Mouse (Mus musculus) T-helper 17 cell (primary cell): ENCODE measurements around the gene Atxn7.

Source experiments
- in situ Hi-C, 2 experiments: fragments of 300-600 bp; cut with MboI, MseI; formaldehyde crosslinking; loops; 1 replicate in 1 of 2; 2 replicates in 1 of 2; pipeline ENCODE4 v1.15.1; 2025; ENCODE audit warnings: high pct_unique_total_duplicates in 2 of 2

The Atxn7 gene

DNA sequence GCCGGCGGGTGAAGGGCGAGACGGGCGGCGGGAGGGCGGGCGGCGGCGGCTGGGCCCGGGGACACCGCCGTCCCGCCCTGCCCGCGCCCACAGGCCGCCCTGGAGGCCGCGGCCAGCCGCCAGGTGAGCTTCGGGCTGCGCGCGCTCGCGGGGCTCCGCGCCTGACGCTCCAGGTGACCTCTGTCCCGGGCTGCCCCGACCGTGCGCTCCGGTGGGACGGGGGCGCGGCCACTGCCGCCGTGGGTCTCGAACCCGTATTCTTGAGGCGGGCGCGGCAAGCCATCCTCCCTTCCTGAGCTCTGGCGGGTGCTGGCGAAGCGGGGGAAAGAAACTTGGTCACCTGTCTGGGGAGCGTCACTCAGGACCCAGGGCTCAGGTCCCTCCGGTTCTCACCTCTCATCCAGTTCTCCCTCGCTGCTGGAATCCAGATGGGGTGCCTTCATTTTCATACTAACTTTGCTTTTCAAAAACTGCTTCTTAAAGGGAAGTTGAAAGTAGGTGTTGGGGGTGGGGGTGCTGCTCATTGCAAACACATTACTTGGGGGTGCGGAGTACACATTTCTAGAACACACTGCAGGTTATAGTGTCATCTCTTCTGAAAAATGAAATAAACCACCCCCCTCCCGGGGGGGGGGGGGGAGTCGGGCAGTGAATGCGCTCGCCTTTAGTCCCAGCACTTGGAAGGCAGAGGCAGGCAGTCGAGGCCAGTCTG lies at the start of gene Atxn7, which contains the start of gene Thoc7:
Atxn7 (plus strand) TSS at position 40 of the 712 bp plus-strand sequence.
Thoc7 (minus strand) TSS at position 452 of the 712 bp plus-strand sequence.
- in situ Hi-C loops = loop anchor here (10.0 to 25.0 kb wide), 2 partner anchors 376 to 383 kb away; partner anchors contain the start of gene Il3ra (in 2 of the 2)

DNA sequence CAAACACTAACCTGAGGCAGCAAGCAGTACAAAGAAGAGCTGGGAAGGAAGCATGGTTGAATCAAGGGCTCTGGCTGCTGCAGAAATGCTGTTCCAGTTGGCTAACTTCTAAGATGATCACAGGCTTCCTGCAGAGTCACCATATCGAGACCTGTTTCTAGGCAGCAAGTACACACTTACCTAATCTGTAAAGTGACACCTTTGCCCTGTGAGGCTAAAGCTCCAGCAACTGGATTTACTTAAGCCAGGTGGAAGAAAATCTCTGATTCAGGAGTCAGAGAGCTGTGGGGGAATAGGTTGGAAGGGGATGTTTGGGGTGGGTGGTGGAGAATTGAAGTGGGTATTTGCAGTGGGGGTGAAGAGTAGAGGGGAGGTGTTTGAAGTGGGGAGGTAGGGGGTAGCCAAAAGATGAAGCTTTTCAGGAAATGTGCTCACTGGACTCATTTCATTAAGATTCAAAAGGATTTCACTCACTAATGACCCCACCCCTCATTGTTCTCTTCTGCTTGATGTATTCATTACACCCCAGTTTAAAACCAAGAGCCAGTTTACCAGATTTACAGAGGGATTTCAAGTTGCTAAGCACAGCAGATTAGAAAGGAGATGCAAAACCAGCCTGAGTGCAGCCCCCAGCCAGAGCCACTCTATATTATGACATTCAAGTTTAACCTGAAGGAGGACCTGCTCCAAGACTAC lies 46.7 kb upstream of the Atxn7 start, which contains the start of gene Gm281:
Gm281 (minus strand) TSS at position 92 of the 696 bp plus-strand sequence.
- in situ Hi-C loops = loop anchor here (5.0 to 25.0 kb wide), 4 partner anchors 557 to 1340 kb away; no protein-coding TSS in a partner anchor

DNA sequence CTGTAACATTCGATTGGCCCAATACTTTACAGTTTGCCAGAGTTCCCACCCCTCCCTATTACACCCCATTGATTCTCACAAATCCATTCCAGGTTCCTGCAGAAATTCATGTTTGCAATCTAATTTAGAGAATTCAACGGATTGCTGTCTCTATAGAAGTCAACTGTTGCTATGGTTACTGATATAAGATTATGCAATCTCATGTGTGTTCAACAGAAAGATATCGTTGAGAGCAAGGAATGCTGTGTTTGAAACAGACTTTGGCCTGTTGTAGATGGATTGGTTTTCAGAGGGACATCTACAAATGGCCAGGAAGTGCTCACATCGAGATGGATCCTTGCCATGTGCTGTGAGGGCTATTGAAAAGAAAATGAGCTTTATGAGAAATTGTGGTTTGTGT lies 46.0 kb upstream of the Atxn7 start:
- in situ Hi-C loops = loop anchor here (5.0 to 25.0 kb wide), 4 partner anchors 558 to 1340 kb away; no protein-coding TSS in a partner anchor

DNA sequence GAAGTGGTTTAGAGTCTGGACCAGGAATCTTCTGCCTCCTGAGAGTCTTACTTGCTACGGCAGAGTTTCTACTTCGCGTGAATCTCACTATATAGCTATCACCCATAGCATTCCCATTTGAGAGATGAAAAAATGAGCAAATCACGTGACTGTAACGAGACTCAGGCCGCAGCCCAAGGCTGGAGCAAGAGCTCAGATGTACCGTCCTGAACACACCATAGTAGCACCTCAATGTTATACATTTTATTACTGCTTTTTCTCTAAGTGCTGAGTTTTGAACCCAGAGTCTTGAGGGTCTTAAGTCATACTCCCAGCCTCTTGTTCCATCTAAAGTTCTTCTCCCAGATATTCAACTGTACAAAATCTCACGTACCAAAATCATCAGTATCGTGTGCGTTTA lies 44.0 kb upstream of the Atxn7 start:
- in situ Hi-C loops = loop anchor here (5.0 to 25.0 kb wide), 4 partner anchors 560 to 1342 kb away; no protein-coding TSS in a partner anchor

DNA sequence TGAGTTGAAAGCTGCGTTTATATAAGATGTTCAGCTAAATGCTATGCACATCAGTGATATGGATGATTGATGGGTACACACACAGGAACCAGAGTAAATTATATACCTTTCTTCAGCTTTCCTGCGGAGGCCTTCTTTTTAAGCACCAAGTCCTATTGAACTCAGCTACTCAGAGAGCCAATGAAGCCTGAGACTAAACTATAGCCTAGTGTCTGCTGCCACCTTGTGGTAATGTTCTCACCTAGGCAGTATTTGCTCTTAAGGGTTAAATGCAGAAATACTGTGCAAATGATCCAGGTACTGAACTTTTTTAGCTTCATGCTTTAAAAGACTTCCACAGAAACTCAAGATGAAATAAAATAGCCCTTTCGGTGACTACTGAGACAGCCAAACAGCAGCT lies 43.6 kb upstream of the Atxn7 start:
- in situ Hi-C loops = loop anchor here (5.0 to 25.0 kb wide), 4 partner anchors 560 to 1343 kb away; no protein-coding TSS in a partner anchor

DNA sequence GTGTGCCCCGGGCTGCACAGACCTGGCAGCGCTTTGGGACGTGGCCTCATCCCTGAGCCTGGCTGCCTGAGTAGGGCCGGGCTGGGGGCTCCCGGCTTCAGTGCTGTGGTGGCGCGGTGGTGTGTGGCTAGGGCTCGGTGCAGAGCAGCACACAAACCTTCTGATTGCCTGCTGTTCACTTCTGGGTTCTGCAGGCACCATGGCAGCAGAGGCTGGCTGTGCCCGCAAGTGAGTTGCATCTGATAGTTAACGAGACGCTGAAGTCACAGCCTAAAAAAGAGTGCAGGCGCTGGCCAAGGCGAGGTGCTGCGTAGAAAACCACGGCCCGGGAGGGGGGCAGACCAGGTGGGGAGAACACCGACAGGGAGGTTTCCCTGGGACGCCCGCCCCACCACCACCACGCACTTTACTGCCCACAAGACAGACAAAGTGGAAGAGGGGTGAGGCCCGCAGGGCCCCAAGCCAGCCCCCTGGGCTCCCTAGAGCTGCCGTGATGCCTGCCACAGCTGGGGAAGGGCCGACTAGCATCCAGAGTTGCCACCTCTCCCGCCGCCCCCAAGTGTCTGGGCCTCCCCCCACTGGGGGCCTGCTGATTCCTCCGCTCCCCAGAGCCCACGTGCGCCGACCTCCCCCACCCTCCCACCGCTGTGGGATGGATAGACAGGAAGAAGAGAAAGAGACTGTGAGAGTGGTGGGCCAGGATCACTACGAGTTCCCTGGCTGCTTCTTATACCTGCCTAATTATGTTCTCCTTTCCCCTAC lies 27.8 kb upstream of the Atxn7 start:
- in situ Hi-C loops = loop anchor here in 1 of 2 experiments (25.0 kb wide), 1 partner anchor 1646 kb away; the partner anchor contains the start of genes 3830406C13Rik and Gm49355

DNA sequence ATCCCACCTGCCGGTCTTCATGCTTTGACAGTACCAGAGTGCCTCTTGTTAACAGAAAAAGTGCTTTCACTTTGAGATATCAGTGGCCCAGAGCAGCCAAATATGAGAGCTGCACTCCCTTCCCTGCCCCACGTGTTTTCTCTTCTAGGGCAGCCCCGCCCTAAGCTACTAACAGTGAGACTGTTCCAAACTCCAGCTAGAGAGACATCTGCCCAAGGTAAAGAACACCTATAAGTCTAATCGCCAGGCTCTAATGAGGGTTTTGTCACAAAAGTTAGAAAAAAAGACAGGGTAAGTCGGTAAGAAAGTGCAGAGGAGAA lies 27.2 kb upstream of the Atxn7 start:
- in situ Hi-C loops = loop anchor here in 1 of 2 experiments (25.0 kb wide), 1 partner anchor 1647 kb away; the partner anchor contains the start of genes 3830406C13Rik and Gm49355

DNA sequence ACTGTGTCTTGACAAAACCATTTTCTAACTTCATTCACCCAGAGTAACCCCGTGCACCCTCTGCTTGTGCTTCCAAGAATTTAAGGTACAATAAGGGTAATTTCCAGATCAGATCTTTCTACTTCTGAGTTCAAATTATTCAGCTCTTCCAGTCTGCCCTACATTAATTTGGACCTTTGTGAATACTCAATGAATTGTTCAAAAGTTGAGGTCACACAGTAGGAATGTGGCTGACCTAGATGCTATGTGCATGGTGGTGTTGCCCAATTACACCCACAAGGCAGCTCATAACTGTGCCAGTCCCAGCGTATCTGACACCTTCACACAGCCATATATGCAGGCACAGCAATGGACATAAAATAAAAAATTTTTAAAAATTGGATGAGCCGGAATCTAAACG lies 16.6 kb upstream of the Atxn7 start:
- in situ Hi-C loops = loop anchor here in 1 of 2 experiments (25.0 kb wide), 1 partner anchor 1657 kb away; the partner anchor contains the start of genes 3830406C13Rik and Gm49355

DNA sequence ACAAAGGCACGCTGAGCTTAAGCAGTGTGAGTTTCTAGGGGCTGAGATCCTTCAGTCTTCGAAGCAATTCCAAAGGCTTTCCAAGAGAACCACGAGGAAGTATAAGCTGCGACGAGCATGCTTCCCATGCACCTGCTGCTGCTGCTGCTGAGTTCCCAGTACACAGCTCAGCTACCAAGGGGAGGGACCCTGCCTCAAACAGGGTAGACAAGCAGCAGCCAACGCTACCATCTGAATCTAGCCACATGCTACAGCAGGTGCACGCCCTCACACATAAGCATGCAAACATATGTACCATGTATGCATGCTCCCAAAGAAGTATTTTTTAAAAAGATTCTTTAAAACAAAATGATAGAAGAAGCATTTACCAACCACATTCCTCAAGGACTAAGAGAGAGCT lies 12.9 kb upstream of the Atxn7 start:
- in situ Hi-C loops = loop anchor here in 1 of 2 experiments (25.0 kb wide), 1 partner anchor 1661 kb away; the partner anchor contains the start of genes 3830406C13Rik and Gm49355

DNA sequence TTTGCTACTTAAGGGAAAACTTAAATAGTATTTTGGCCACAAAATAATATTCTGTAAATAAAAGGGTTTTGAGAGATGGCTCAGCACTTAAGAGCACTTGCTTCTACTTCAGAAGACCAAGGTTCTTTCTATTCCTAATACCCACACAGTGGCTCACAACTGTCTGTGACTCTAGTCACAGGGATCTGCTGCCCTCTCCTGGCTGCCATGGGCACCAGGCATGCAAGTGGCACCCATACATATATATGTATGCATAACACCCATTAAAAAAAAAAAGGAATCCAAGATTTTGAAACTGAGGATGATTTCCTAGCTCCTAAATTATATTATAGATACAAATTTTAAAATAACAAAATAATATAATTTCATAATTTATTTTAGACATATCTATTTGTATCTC lies 10.8 kb upstream of the Atxn7 start:
- in situ Hi-C loops = loop anchor here in 1 of 2 experiments (25.0 kb wide), 1 partner anchor 387 kb away; the partner anchor contains the start of gene Il3ra

DNA sequence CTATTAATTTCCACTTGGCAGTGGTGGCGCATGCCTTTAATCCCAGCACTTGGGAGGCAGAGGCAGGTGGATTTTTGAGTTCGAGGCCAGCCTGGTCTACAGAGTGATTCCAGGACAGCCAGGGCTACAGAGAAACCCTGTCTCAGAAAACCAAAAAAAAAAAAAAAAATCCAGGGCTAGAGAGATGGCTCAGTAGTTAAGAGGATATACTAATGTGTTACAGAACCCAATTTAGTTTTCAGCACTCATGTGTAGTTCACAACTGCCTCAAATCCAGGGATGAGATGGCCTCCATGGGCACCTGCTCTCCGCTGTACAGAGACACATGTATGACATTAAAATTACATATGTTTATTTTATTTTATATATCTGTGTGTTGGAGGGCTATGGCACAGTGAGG lies 9.1 kb upstream of the Atxn7 start:
- in situ Hi-C loops = loop anchor here in 1 of 2 experiments (25.0 kb wide), 1 partner anchor 385 kb away; the partner anchor contains the start of gene Il3ra

DNA sequence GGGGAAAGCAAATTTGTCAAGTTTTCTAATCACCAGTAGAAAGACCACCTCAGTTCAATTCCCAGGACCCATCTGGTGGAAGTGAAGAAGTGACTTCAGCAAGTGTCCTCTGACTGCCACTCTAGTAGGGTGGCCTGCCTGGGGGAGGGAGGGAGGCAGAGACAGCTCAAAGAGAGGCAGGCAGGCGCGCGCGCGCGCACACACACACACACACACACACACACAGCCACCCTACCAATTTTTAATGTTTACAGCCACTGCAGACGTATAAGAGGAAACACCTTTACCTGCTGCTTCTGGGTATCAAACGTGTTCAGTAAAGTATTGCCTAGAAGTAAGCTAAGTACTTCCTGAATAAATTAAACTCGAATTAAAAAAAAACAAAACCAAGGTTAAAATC lies 1.2 kb upstream of the Atxn7 start:
- in situ Hi-C loops = loop anchor here (10.0 to 25.0 kb wide), 2 partner anchors 377 to 385 kb away; partner anchors contain the start of gene Il3ra (in 2 of the 2)

DNA sequence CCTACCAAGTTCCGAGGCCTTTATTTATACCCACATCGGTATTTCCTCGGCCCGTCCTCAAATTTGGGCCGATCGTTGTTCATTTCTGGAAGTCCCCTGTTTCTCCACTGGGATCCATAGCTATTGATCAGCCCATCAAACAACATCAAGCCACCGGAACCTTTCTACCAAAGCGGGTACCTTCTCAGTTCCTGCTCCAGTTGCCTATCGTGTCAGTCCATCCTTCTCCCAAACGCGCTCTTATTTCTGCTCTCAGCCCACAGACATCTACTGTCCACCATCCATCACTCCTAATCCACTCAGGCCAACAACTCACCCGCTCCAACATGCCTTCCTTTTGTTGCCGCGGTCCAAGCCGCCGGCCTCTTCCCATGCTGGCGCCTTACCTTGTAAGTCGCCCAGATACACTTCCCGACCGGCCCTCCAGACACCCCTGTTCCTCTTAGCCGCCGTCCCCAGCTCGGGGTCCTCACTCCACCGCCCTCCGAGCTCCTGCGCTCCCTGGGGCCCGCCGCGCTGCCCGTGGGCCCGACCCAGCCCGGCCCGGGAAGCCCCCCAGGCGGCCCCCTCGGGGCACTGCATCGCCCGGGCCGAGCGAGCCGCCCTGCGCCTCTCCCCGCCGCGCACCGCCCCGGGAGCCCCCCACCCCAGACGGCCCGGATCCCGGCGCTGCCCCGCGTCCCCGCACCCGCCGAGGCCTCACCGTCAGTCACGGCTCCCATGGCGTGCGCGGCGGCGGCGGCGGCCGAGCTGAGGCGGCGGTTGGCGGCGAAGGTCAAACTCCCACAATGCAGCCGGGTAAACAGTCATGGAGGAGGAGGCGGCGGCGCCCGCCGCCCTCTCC lies 536 bp upstream of the Atxn7 start:
- in situ Hi-C loops = loop anchor here (10.0 to 25.0 kb wide), 2 partner anchors 377 to 384 kb away; partner anchors contain the start of gene Il3ra (in 2 of the 2)

DNA sequence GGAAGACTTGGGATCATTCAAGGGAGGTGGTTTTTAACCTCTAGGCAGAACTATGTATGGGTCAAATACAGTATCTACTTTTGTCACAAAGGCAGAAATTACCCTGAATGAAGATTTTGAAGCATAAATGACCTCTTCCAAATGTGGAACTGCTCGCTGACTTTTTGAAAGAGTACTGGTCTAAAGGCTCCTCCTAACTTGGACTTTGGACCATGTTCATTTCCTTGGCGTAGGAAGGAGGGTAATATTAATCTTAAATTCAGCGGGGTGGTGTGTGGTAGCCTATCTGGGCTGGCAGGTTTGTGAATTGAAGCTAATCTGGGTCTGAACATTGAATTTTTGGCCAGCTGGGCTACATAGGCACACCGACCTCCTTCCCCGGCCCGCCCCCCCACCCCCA lies 1.2 kb downstream of the Atxn7 start:
- in situ Hi-C loops = loop anchor here (10.0 to 25.0 kb wide), 2 partner anchors 375 to 382 kb away; partner anchors contain the start of gene Il3ra (in 2 of the 2)

DNA sequence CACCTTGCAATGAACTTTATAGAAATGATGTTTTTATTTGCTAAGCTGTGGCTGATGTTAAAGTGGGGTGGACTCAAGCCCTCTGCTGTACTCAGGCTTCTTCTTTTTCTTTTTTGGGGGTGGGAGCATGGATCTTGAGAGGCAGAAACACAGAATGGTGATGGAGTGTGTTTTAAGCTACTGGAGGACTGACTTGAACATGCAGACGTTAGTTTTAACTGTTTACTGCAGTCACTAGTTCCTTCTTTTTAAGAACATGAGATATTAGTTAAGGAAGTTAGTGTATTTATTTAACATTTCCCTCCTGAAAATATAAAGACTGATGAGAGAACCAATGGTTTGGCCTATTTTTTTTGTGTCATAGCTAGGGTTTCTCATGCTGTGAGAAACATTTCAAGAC lies 2.3 kb downstream of the Atxn7 start:
- in situ Hi-C loops = loop anchor here (10.0 to 25.0 kb wide), 2 partner anchors 374 to 381 kb away; partner anchors contain the start of gene Il3ra (in 2 of the 2)

DNA sequence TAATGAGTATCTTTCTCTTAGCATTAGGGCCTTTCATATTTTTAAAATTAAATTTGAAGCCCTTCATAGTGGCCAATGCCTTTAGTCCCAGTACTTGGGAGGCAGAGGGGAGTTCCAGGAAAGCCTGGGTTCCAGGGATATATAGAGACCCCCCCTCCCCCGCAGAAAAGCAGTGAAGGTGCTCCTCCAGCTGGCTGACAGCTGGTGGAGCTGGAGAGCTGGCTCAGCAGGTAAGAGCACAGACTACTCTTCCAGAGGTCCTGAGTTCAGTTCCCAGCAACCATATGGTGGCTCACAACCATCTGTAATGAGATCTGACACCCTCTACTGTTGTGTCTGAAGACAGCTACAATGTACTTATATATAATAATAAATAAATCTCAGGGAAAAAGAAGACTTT lies 6.4 kb downstream of the Atxn7 start:
- in situ Hi-C loops = loop anchor here (10.0 to 25.0 kb wide), 2 partner anchors 370 to 377 kb away; partner anchors contain the start of gene Il3ra (in 2 of the 2)

DNA sequence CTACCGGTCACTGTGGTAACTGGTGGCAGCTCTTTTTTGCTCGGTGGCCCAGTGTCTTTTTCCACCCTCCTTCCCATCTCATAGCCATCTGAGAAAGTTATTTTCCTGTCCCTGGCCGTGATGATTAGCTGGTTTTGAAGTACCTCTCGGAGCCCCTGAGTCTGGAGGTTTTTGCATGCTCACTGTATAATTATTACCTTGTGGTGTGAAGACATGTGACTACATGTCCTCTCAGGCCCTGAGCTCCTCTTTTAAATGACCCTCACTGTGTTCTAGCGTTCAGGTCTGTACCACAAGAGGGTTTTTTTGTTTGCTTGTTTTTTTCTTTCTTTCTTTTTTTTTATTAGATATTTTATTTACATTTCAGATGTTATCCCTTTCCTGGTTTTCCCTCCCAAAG lies 7.2 kb downstream of the Atxn7 start:
- in situ Hi-C loops = loop anchor here (10.0 to 25.0 kb wide), 2 partner anchors 369 to 376 kb away; partner anchors contain the start of gene Il3ra (in 2 of the 2)

DNA sequence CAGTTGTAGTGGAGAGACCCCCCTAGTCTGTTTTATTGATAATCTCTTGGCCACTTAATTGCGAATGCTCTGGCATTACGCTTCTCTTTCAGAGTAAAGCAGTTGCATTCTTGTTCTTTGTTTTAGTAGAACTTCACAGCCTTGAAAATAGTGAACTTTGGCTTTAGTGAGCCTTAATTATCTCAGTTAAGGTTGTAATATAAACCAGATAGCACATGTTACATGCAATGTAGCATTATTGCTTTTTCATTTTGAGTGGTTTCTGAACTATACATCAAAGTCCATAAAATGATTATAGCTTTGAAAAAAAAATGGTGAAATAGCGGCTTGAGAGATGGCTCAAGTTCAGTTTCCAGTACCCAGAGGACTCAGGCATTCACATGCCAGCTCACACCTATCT lies 9.3 kb downstream of the Atxn7 start:
- in situ Hi-C loops = loop anchor here in 1 of 2 experiments (25.0 kb wide), 1 partner anchor 367 kb away; the partner anchor contains the start of gene Il3ra

DNA sequence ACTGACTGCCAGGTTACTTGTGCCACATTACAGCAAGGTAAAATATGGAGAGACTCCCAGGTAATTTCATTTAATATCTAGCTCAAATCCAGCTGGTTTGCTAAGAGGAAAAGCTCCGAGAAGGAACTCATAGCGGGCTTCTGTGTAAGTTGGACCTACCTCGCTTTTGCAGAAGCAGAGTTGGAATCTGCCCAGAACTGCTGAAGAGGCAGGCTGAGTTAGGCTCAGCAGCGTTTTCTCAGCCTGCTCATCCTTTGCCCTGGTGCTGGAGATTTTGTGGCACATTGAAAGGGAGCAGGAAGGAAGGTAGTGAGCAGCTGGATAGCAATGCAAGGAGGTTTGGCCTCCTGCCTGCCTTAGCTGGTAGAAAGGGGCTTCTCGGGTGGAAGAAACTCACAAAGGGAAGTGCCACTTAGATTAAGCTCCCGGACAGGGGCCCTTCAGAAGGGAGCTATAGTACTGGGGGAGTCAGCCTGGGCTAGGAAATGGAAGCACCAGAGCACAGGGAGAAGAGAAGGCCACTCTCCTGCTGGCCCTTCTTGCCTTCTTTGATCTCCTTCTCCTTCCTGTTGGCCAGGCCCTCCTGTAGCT lies 10.5 kb downstream of the Atxn7 start:
- in situ Hi-C loops = loop anchor here in 1 of 2 experiments (25.0 kb wide), 1 partner anchor 366 kb away; the partner anchor contains the start of gene Il3ra
